ENCODE assay signal across 17 mouse cellular contexts in genomic region chr3:156955094-156955493, GRCm38 (mm10).
"Had no signal": no experiment of that assay in that cellular context is flagged by ENCODE, and none has a peak within 500 bp of the region (broad histone marks: within the 10 kb centered on the region; RNA-seq: fewer than 3 reads in every experiment).

No protein-coding gene starts in this region.

- H3K27ac ChIP-seq: midbrain, embryonic 10.5 days; midbrain, embryonic 12.5 days; midbrain, embryonic 15.5 days; neural tube, embryonic 13.5 days had no signal

- H3K9ac ChIP-seq: lung, embryonic 14.5 days; midbrain, embryonic 12.5 days; midbrain, embryonic 15.5 days; neural tube, embryonic 13.5 days; neural tube, embryonic 15.5 days had no signal

- H3K4me1 ChIP-seq: midbrain, embryonic 10.5 days; midbrain, embryonic 12.5 days; neural tube, embryonic 13.5 days; neural tube, embryonic 15.5 days had no signal

- ATAC-seq: midbrain, embryonic 15.5 days had no signal

- H3K4me3 ChIP-seq: midbrain, embryonic 10.5 days; midbrain, embryonic 12.5 days; midbrain, embryonic 15.5 days; myocyte; neural tube, embryonic 13.5 days; neural tube, embryonic 15.5 days had no signal

- H3K27me3 ChIP-seq: midbrain, embryonic 12.5 days; midbrain, embryonic 15.5 days; neural tube, embryonic 13.5 days; neural tube, embryonic 15.5 days had no signal

- H3K9me3 ChIP-seq: midbrain, embryonic 10.5 days; midbrain, embryonic 12.5 days; midbrain, embryonic 15.5 days; neural tube, embryonic 13.5 days; neural tube, embryonic 15.5 days had no signal

- H3K36me3 ChIP-seq: midbrain, embryonic 10.5 days; midbrain, embryonic 12.5 days; midbrain, embryonic 15.5 days; neural tube, embryonic 13.5 days; neural tube, embryonic 15.5 days had no signal

- DNase-seq: lung, adult 18-20 months; lung, embryonic 14.5 days; lung, postnatal 10 days; lung, postnatal 4 days; right cerebral cortex, adult 18-20 months; right cerebral cortex, postnatal 25 days; right cerebral cortex, postnatal 4 days; spleen, adult 18-20 months; thymus, adult 18-20 months; thymus, postnatal 14 days; thymus, postnatal 36 days had no signal

- H3K4me2 ChIP-seq: lung, embryonic 14.5 days; midbrain, embryonic 12.5 days; midbrain, embryonic 15.5 days; neural tube, embryonic 13.5 days; neural tube, embryonic 15.5 days had no signal
